Mouse (Mus musculus): ENCODE measurements around the gene Tnfsf14. TPM values are rescaled to one million over a fixed set of nuclear protein-coding genes. Genes with fewer than 3 reads are reported as not detected.

Tnfsf14 gene
- polyA plus RNA-seq, 1 experiment: not detected

DNA sequence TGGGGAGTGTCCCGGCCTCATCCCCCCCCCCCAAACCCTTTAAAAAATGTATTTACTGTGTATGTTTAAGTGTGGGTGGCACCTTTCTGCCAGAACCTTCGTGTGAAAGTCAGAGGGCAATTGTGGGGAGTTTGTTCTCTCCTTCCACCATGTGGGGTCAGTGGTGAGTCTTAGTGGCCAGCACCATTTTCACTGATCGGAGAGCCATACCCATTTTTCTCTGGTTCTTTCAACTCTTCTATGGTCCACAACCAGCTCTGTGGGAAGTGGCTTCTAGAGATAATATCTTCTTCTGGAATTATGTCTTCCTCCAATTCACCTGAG is 25.9 kb upstream of the Tnfsf14 start:
- no peak overlapping the region for H3K27ac ChIP-seq (ENCODE audit: control insufficient read depth, insufficient read depth, low read depth, low read length)
- no peak overlapping the region for H3K4me3 ChIP-seq (ENCODE audit: control insufficient read depth, low read depth, low read length)
- no peaks in the 10 kb centered on the region for H3K27me3 ChIP-seq (ENCODE audit: control insufficient read depth, insufficient read depth, low read length)
- peaks cover 11% of the 10 kb centered on the region for H3K4me1 ChIP-seq (ENCODE audit: control insufficient read depth, insufficient read depth, low read length)
- H3K36me3 ChIP-seq (ENCODE audit: control insufficient read depth, insufficient read depth, low read length): no peaks in the 10 kb centered on the region
- TF ChIP-seq CTCF (IDR thresholded peaks at IDR 0.05; ENCODE audit: control insufficient read depth, insufficient read depth, insufficient replicate concordance, low read depth, low read length) (no peak), POLR2A (IDR thresholded peaks at IDR 0.05; ENCODE audit: control insufficient read depth, low read depth, low read length) (no peak)

GRCm38 (mm10) chr17:57219167-57219883 is 25.3 kb upstream of the Tnfsf14 start:
- no peak overlapping the region for H3K4me3 ChIP-seq (ENCODE audit: control insufficient read depth, low read depth, low read length)
- no peaks in the 10 kb centered on the region for H3K27me3 ChIP-seq (ENCODE audit: control insufficient read depth, insufficient read depth, low read length)
- TF ChIP-seq CTCF (IDR thresholded peaks at IDR 0.05; ENCODE audit: control insufficient read depth, insufficient read depth, insufficient replicate concordance, low read depth, low read length) (peak; percentile 69), POLR2A (IDR thresholded peaks at IDR 0.05; ENCODE audit: control insufficient read depth, low read depth, low read length) (no peak)
- H3K36me3 ChIP-seq (ENCODE audit: control insufficient read depth, insufficient read depth, low read length): no peaks in the 10 kb centered on the region
- peaks cover 9% of the 10 kb centered on the region for H3K4me1 ChIP-seq (ENCODE audit: control insufficient read depth, insufficient read depth, low read length)
- H3K27ac ChIP-seq (ENCODE audit: control insufficient read depth, insufficient read depth, low read depth, low read length): no peak overlapping the region

- no peak overlapping the region for H3K27ac ChIP-seq (ENCODE audit: control insufficient read depth, insufficient read depth, low read depth, low read length)
- no peaks in the 10 kb centered on the region for H3K36me3 ChIP-seq (ENCODE audit: control insufficient read depth, insufficient read depth, low read length)
- no peaks in the 10 kb centered on the region for H3K27me3 ChIP-seq (ENCODE audit: control insufficient read depth, insufficient read depth, low read length)
- no peak overlapping the region for H3K4me3 ChIP-seq (ENCODE audit: control insufficient read depth, low read depth, low read length)
- H3K4me1 ChIP-seq (ENCODE audit: control insufficient read depth, insufficient read depth, low read length): peaks cover 6% of the 10 kb centered on the region
- TF ChIP-seq POLR2A (IDR thresholded peaks at IDR 0.05; ENCODE audit: control insufficient read depth, low read depth, low read length) (no peak), CTCF (IDR thresholded peaks at IDR 0.05; ENCODE audit: control insufficient read depth, insufficient read depth, insufficient replicate concordance, low read depth, low read length) (no peak)
These were observed 24.4 kb upstream of the Tnfsf14 start for GRCm38 (mm10) chr17:57218335-57218900.

GRCm38 (mm10) chr17:57214676-57215387 is 20.9 kb upstream of the Tnfsf14 start:
- no peak overlapping the region for H3K4me3 ChIP-seq (ENCODE audit: control insufficient read depth, low read depth, low read length)
- no peak overlapping the region for H3K27ac ChIP-seq (ENCODE audit: control insufficient read depth, insufficient read depth, low read depth, low read length)
- TF ChIP-seq POLR2A (IDR thresholded peaks at IDR 0.05; ENCODE audit: control insufficient read depth, low read depth, low read length) (no peak), CTCF (IDR thresholded peaks at IDR 0.05; ENCODE audit: control insufficient read depth, insufficient read depth, insufficient replicate concordance, low read depth, low read length) (no peak)
- no peaks in the 10 kb centered on the region for H3K27me3 ChIP-seq (ENCODE audit: control insufficient read depth, insufficient read depth, low read length)
- peaks cover 9% of the 10 kb centered on the region for H3K4me1 ChIP-seq (ENCODE audit: control insufficient read depth, insufficient read depth, low read length)
- no peaks in the 10 kb centered on the region for H3K36me3 ChIP-seq (ENCODE audit: control insufficient read depth, insufficient read depth, low read length)

DNA sequence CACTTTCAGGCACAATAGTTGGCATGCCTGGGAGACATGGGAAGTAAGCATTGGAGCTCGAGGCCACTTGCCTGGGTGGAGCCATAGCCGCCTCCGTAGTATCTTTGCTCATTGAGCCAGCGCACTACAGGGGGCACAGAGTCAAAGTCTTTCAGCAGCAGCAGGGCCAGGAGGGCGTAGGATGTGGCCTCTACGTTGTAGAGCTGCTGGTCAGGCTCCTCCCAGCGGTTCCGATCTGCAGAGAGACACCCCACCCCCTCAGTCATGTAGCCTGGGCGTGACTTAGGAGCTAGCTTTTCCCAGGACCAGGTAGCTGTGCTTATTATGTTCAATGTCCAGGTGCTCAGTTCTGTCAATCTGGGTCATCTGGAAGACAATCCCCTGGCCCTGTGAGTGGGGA is 17.5 kb upstream of the Tnfsf14 start:
- H3K4me1 ChIP-seq (ENCODE audit: control insufficient read depth, insufficient read depth, low read length): peaks cover 9% of the 10 kb centered on the region
- no peaks in the 10 kb centered on the region for H3K36me3 ChIP-seq (ENCODE audit: control insufficient read depth, insufficient read depth, low read length)
- H3K4me3 ChIP-seq (ENCODE audit: control insufficient read depth, low read depth, low read length): no peak overlapping the region
- no peak overlapping the region for H3K27ac ChIP-seq (ENCODE audit: control insufficient read depth, insufficient read depth, low read depth, low read length)
- H3K27me3 ChIP-seq (ENCODE audit: control insufficient read depth, insufficient read depth, low read length): no peaks in the 10 kb centered on the region
- TF ChIP-seq POLR2A (IDR thresholded peaks at IDR 0.05; ENCODE audit: control insufficient read depth, low read depth, low read length) (no peak), CTCF (IDR thresholded peaks at IDR 0.05; ENCODE audit: control insufficient read depth, insufficient read depth, insufficient replicate concordance, low read depth, low read length) (no peak)

- Histone ChIP-seq H3K4me3 (ENCODE audit: control insufficient read depth, low read depth, low read length) (no peak overlapping the region), H3K27ac (ENCODE audit: control insufficient read depth, insufficient read depth, low read depth, low read length) (no peak overlapping the region), H3K36me3 (ENCODE audit: control insufficient read depth, insufficient read depth, low read length) (no peaks in the 10 kb centered on the region), H3K27me3 (ENCODE audit: control insufficient read depth, insufficient read depth, low read length) (no peaks in the 10 kb centered on the region), H3K4me1 (ENCODE audit: control insufficient read depth, insufficient read depth, low read length) (peaks cover 2% of the 10 kb centered on the region; the same call in 1 of the 2 replicates)
- TF ChIP-seq POLR2A (IDR thresholded peaks at IDR 0.05; ENCODE audit: control insufficient read depth, low read depth, low read length) (no peak), CTCF (IDR thresholded peaks at IDR 0.05; ENCODE audit: control insufficient read depth, insufficient read depth, insufficient replicate concordance, low read depth, low read length) (no peak)
These were observed 15.4 kb upstream of the Tnfsf14 start for GRCm38 (mm10) chr17:57209330-57209729.

DNA sequence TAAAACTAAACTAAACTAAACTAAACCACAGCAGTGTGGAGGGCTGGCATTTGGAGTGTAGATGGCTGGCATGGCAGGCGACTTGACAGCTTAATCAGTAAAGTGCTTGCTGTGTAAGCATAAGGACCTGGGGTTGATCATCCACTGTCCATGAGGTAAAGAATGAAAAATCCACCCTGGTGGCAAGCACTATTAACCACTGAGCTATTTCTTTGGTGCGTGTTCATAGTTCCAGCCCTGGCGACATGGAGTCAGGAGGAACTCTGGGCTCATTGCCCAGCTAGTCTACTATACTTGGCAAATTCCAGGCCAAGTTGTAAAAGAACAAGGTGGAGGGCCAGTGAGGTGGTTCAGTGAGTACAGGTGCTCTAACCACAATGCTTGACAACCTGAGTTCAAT is 14.0 kb upstream of the Tnfsf14 start:
- Histone ChIP-seq H3K4me3 (ENCODE audit: control insufficient read depth, low read depth, low read length) (no peak overlapping the region), H3K27me3 (ENCODE audit: control insufficient read depth, insufficient read depth, low read length) (no peaks in the 10 kb centered on the region), H3K27ac (ENCODE audit: control insufficient read depth, insufficient read depth, low read depth, low read length) (no peak overlapping the region), H3K4me1 (ENCODE audit: control insufficient read depth, insufficient read depth, low read length) (peaks cover 2% of the 10 kb centered on the region; the same call in 1 of the 2 replicates), H3K36me3 (ENCODE audit: control insufficient read depth, insufficient read depth, low read length) (no peaks in the 10 kb centered on the region)
- TF ChIP-seq POLR2A (IDR thresholded peaks at IDR 0.05; ENCODE audit: control insufficient read depth, low read depth, low read length) (no peak), CTCF (IDR thresholded peaks at IDR 0.05; ENCODE audit: control insufficient read depth, insufficient read depth, insufficient replicate concordance, low read depth, low read length) (no peak)
